Mouse (Mus musculus) c-Kit-positive CD71-negative TER-119-negative erythroid progenitor cells, embryonic 14.5 days (primary cell): ENCODE results near the gene 4933405O20Rik.

Experiments used
- DNase-seq: peaks from one replicate; pipeline ENCODE4 v3.0.0-alpha.2; 2013; ENCODE audit warnings: low read depth

4933405O20Rik gene

DNA sequence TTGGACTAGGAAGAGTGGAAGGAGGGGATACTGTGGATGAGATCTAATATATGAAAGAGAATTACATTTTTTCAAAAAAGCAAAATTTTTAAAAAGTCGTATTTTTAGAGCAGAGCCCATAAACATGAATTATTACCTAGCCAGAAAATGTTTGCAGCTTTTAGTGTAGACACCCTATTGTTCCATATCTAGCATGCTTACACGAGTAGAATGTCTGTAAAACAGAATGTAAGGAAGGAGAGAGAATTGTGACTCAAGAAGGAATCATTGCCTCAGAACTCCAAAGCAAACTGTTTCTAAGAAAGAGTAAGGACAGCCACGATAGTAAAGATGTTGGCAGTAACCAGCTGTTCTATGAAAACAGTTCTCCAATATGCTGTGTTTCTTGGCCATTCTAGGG is at the start of gene 4933405O20Rik:
Gene 4933405O20Rik (plus strand): TSS at position 301 of the 400 bp plus-strand sequence.
- no peak for DNase-seq

DNA sequence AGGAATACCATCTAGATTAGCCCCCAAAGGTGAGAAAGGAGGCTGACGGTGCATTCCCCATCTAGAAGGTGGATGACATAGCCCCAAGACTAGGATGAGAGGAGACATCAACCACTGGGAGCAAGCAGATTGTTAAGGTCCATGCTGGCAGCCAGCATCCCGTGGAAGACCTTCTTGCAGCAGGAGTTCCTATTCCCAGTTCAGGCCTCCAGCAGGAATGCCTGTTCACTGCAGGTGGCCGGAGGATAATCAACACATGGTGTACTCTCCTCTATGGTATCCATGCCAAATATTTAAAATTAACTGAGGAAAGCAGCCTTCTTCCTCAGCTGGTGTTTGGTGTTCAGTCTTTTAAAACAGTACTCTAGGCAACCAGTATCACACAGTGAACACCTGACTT is 49.4 kb upstream of the 4933405O20Rik start:
- DNase-seq = no peak

- DNase-seq = no peak
Observed at GRCm38 (mm10) chr7:50551426-50551825, 47.6 kb upstream of the 4933405O20Rik start.

DNA sequence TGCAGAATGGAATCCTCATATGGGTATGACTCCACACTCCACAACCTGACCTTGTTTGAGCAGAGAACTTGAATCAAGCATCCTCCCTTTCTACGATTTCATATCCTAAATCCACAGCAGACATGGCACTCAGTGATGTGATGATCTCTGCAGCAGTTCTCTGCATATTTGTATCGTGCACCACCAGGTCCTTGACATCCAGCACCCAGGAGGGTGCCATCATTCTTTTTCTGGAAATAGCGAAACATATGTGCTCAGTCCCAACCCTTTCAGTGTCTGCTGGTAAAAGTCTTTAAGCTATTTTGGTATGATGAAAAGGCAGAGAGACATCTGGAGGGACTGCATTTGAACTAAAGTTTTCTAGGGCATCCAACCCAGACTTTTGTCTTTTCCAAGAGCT is 36.3 kb upstream of the 4933405O20Rik start:
- DNase-seq = no peak

- no peak for DNase-seq
Observed at GRCm38 (mm10) chr7:50573841-50574240, 25.1 kb upstream of the 4933405O20Rik start.

- no peak for DNase-seq
Observed at GRCm38 (mm10) chr7:50588642-50589424, 10.2 kb upstream of the 4933405O20Rik start.

DNA sequence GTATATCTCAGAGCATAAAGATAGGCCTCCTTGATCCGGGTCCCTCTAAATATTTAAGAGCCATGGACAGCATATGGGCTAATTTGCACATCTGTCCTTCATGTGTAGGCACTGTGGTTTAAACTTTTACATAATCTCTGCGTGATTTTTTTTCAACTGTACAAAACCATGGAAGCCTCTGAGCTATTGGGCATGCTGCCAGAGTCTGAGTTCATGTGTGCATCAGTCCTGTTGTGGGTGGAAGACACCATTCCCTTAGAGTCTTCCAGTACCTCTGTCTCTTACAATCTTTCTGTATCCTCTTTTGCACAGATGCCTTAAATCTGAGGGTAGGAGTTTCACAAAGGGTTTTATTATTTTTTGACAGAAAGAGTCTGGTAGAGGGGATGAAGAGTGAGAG is 15.1 kb downstream of the 4933405O20Rik start:
- no peak for DNase-seq

GRCm38 (mm10) chr7:50629186-50629585 is 30.2 kb downstream of the 4933405O20Rik start:
- no peak for DNase-seq

DNA sequence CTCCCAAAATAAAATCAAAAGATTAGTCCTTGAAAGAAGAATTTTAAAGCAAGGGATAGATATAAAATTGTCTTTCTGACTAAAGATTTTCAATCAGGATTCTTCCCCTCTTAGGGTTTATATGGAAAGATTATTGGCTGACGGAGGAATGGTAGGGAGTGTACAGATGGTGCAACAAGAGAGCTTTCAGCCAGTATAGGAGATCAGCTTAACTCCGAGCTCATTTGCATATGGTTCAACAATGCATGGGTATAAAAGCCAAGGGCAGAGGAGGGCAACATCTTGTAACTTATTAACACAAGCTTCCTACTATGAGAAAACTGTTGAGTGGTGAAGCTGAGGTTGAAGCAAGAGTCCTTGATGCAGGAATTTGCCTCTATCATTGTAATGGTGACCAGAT is 34.2 kb downstream of the 4933405O20Rik start:
- DNase-seq = no peak
